Mouse (Mus musculus) limb, embryonic 13.5 days (tissue): ENCODE data around the gene Spire2. TPM values are rescaled to one million over a fixed set of nuclear protein-coding genes. Genes with fewer than 3 reads are reported as not detected.
"Not testable (repeated sequence)": the region's sequence is repeated elsewhere in the genome, so short reads cannot be mapped to it uniquely, and the experiment has no call there.

Experiments
- ATAC-seq: fragments of 200-750 bp; cut with Nextera tagmentation; 2 replicates; pipeline ENCODE4 v1.8.0; 2017; ENCODE audit warnings: low read depth, moderate number of reproducible peaks, moderate TSS enrichment; ENCODE audit not compliant: low FRiP score
- H3K27ac ChIP-seq: fragments of 300-500 bp; sonication (generic); 2 replicates; pipeline ENCODE4 v1.5.1; 2015; ENCODE audit warnings: inconsistent platforms, mild to moderate bottlenecking, moderate library complexity
- H3K27me3 ChIP-seq: fragments of 300-500 bp; sonication (generic); 2 replicates; pipeline ENCODE4 v1.6.1; 2015; ENCODE audit warnings: mild to moderate bottlenecking, inconsistent platforms
- H3K36me3 ChIP-seq: fragments of 300-500 bp; sonication (generic); 2 replicates; pipeline ENCODE4 v1.6.1; 2015; ENCODE audit warnings: inconsistent platforms, mild to moderate bottlenecking, moderate library complexity
- H3K4me1 ChIP-seq: fragments of 300-500 bp; sonication (generic); 2 replicates; pipeline ENCODE4 v1.6.1; 2015; ENCODE audit warnings: inconsistent platforms
- H3K4me2 ChIP-seq: fragments of 300-500 bp; sonication (generic); replicated peaks from 2 replicates; pipeline ENCODE4 v1.6.1; 2015; ENCODE audit warnings: inconsistent platforms, mild to moderate bottlenecking, moderate library complexity
- H3K4me3 ChIP-seq: fragments of 300-500 bp; sonication (generic); 2 replicates; pipeline ENCODE4 v1.5.1; 2015; ENCODE audit warnings: moderate library complexity, mild to moderate bottlenecking, inconsistent platforms
- H3K9ac ChIP-seq: fragments of 300-500 bp; sonication (generic); 2 replicates; pipeline ENCODE4 v1.6.1; 2015; ENCODE audit warnings: mild to moderate bottlenecking, inconsistent platforms
- H3K9me3 ChIP-seq: fragments of 300-500 bp; sonication (generic); 2 replicates; pipeline ENCODE4 v1.6.1; 2016; ENCODE audit warnings: inconsistent platforms
- WGBS: fragments of 180-500 bp; shearing (Covaris S2); methylation state at CpG from one replicate; pipeline ENCODE4 v1.1.7; 2015; 5-methylcytosine and 5-hydroxymethylcytosine counted together
- polyA plus RNA-seq: library from polyadenylated mRNA; unstranded; fragments of >200 nt; fragmentation: Nextera tagmentation; extraction: Ambion mirVana; gene quantifications from 2 replicates; pipeline ENCODE4 v1.2.1, GENCODE M21; 2015

Spire2 gene
- polyA plus RNA-seq, 1 experiment from 2014 or later, result 0.80 TPM

DNA sequence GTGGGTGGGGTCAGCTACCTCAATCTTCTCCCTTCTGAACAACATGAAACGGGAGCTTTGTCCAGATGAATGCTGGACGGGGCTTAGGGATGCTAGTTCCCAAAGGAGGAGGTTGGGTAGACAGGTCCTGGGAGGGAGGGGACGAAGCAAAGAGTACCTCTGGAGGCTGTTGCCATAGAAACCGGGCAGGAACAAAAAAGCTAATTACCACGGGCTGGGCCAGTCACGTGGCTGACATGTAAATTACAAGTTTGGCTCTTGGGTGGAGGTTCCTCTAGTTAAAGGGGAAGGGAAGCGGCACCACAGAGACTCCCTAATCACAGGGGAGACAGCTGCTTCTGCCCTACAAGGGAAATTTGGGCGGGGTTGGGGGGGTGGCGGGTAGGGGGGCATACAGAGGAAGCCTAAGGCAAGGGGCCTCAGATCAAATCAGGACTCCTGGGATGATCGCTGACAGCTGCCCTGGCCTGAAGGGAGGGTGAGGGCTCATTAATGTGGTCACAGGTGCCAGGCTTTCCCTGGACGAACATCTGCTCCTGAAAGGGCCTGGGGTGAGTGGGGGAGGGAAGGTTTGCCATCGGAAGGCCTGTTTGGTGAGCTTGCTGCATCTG is 80.2 kb downstream of the Spire2 start:
- Histone ChIP-seq H3K4me1 (peaks cover 21% of the 10 kb centered on the region), H3K27ac (no peak overlapping the region), H3K4me3 (no peak overlapping the region), H3K9ac (no peak overlapping the region), H3K36me3 (no peaks in the 10 kb centered on the region), H3K9me3 (no peaks in the 10 kb centered on the region), H3K27me3 (peaks cover 65% of the 10 kb centered on the region), H3K4me2 (peak overlapping the region; percentile 68)
- peak; percentile 37; the same call in 1 of the 2 replicates for ATAC-seq
- WGBS, result 3% methylated on average over 12 of the region's 12 CpGs

DNA sequence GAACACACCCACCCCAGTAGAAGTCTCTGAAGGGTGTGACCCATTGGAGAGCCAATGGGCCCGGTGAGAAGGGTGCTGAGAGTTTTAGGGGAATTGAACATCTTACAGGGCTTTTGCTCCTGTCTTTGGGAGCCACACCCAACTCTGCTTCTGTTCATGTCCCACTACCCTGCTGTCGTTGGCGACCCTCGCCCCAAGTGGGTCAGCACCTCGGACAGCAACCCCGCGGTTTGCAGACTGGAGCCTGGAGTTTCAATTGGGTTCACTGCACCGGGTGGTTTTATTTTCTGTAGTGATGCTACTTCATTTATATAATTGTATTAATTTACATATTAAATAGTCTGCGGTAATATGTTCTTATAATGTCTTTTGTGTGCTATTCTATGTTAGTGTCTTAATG is 81.7 kb downstream of the Spire2 start:
- ATAC-seq, result no peak
- Histone ChIP-seq H3K4me2 (no peak overlapping the region), H3K27me3 (peaks cover 50% of the 10 kb centered on the region), H3K36me3 (no peaks in the 10 kb centered on the region), H3K4me3 (no peak overlapping the region), H3K9ac (no peak overlapping the region), H3K27ac (no peak overlapping the region), H3K4me1 (peaks cover 21% of the 10 kb centered on the region), H3K9me3 (no peaks in the 10 kb centered on the region)
- WGBS, result 6% methylated on average over 9 of the region's 9 CpGs

DNA sequence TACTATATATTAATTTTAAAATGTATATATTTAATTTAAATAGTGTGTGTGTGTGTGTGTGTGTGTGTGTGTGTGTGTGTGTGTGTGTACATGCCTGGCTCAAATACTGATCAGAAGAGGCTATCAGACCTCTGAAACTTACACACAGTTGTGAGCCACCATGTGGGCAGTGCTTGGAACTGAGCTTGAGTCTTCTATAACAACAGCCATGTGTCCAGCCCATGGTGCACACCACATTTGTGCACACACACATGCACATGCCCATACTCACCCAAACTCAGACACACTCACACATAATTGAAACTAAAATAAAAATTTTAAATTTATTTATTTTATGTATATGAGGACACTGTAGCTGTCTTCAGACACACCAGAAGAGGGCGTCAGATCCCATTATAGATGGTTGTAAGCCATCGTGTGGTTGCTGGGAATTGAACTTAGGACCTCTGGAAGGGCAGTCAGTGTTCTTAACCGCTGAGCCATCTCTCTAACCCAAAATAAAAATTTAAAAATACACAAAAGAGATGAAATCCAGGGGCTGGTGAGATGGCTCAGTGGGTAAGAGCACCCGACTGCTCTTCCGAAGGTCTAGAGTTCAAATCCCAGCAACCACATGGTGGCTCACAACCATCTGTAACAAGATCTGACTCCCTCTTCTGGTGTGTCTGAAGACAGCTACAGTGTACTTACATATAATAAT is 82.6 kb downstream of the Spire2 start:
- ATAC-seq, H3K4me3 ChIP-seq, H3K27ac ChIP-seq, H3K9me3 ChIP-seq, H3K9ac ChIP-seq, H3K4me2 ChIP-seq, H3K36me3 ChIP-seq: not testable (repeated sequence)
- Histone ChIP-seq H3K4me1 (peaks cover 21% of the 10 kb centered on the region), H3K27me3 (peaks cover 41% of the 10 kb centered on the region)
- 77% methylated on average over 5 of the region's 5 CpGs for WGBS

DNA sequence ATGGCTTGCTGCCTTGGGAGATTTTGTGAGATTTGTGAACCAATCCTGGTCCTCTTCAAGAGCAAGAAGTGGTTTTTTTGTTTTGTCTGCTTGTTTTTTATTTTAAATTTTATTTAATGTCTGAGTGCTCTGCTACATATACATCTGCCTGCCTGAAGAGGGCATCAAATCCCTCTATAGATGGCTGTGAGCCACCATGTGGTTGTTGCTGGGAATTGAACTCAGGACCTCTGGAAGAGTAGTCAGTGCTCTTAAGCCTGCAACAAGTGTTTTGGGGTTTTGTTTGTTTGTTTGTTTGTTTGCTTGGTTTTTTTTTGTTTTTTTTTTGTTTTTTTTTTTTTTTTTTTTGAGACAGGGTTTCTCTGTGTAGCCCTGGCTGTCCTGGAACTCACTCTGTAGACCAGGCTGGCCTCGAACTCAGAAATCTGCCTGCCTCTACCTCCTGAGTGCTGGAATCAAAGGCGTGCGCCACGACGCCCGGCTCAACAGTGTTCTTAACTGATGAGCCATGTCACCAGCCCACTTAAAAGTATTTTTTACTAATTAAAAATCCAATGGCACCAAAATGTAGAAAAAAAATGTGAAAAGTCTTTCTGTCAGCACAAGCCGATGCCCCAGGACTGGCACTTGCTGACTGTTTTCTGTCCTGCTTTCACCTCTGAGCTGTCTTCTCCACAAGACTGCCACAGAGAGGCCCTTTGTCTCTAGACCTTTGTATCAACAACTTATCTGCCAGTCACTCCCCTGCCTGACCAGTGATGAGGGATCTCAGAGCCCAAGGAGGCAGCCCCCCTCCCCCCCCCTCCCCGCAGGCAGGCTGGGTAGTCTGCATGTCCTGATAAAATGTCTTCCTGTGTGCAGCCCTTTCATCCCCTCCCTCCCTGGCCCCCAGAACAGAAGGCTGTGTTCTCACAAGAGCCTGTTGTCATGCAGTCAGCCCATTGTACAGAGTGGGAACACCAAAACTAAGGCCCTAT is 83.7 kb downstream of the Spire2 start:
- no peak overlapping the region for H3K4me2 ChIP-seq
- peaks cover 30% of the 10 kb centered on the region for H3K27me3 ChIP-seq
- no peak for ATAC-seq
- H3K9ac ChIP-seq, result no peak overlapping the region
- no peak overlapping the region for H3K27ac ChIP-seq
- peaks cover 13% of the 10 kb centered on the region for H3K4me1 ChIP-seq
- H3K9me3 ChIP-seq, result no peaks in the 10 kb centered on the region
- WGBS, result 87% methylated on average over 8 of the region's 8 CpGs
- H3K36me3 ChIP-seq, result no peaks in the 10 kb centered on the region
- H3K4me3 ChIP-seq, result no peak overlapping the region

DNA sequence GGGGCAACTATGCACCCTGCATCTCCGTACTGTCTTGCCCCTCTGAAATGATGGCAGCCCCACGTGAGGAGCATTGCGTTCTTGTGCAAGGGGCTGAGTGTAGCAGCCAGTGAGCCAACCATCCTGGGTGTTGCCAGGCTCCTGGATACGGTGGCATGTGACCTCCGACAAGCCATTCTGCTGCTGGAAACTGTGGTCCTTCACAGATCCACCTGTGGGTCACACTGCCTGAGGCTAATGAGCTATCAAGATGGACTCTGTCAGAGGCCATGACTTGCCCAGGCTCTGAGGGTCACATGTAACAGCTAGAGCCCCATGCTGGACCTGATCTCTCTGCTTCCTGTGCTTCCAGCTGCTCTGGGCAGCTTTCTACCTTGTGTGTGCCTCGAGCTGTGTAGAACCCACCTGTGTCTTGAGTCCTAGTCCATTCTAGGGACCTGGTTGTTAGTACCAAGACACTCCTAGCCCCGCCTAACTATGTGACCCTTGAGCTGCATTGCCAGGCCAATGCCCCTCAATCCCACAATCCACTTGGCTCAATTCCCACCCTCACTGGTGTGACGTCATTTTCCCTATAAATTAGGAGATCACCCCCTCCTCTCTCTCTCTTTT is 84.5 kb downstream of the Spire2 start:
- Histone ChIP-seq H3K27me3 (peaks cover 22% of the 10 kb centered on the region), H3K36me3 (no peaks in the 10 kb centered on the region), H3K4me2 (no peak overlapping the region), H3K9ac (no peak overlapping the region), H3K4me3 (no peak overlapping the region), H3K9me3 (no peaks in the 10 kb centered on the region), H3K4me1 (peaks cover 6% of the 10 kb centered on the region), H3K27ac (no peak overlapping the region)
- 78% methylated on average over 8 of the region's 8 CpGs for WGBS
- ATAC-seq, result no peak

Other genes with a start within 250 kb of the Spire2 start
- 1,375 and 1,469 TPM in 2 replicates for gene Rpl13, start 230.4 kb upstream of the Spire2 start, polyA plus RNA-seq
- 0.64 and 0.72 TPM in 2 replicates for gene Cpne7, start 215.3 kb upstream of the Spire2 start, polyA plus RNA-seq
- gene Sult5a1, start 174.4 kb upstream of the Spire2 start, polyA plus RNA-seq, result 26.1 and 30.6 TPM in 2 replicates
- 2.4 and 2.5 TPM in 2 replicates for gene Dpep1, start 146.5 kb upstream of the Spire2 start, polyA plus RNA-seq
- gene Chmp1a, start 120.0 kb upstream of the Spire2 start, polyA plus RNA-seq, result 151 and 155 TPM in 2 replicates
- gene Spata33, start 119.9 kb upstream of the Spire2 start, polyA plus RNA-seq, result 4.9 and 7.0 TPM in 2 replicates
- 37.9 and 39.9 TPM in 2 replicates for gene Cdk10, start 107.9 kb upstream of the Spire2 start, polyA plus RNA-seq
- gene Spata2l, start 96.5 kb upstream of the Spire2 start, polyA plus RNA-seq, result 3.1 and 3.7 TPM in 2 replicates
- gene Zfp276, start 78.5 kb upstream of the Spire2 start, polyA plus RNA-seq, result 28.4 and 29.1 TPM in 2 replicates
- gene Vps9d1, start 78.4 kb upstream of the Spire2 start, polyA plus RNA-seq, result 32.3 and 32.7 TPM in 2 replicates
- 26.4 and 27.2 TPM in 2 replicates for gene Fanca, start 14.1 kb upstream of the Spire2 start, polyA plus RNA-seq
- 155 and 156 TPM in 2 replicates for gene Tcf25, start 41.0 kb downstream of the Spire2 start, polyA plus RNA-seq
- 0.05 TPM in 1 of 2 replicates, not detected in the other for gene Mc1r, start 74.4 kb downstream of the Spire2 start, polyA plus RNA-seq
- gene Tubb3, start 78.7 kb downstream of the Spire2 start, polyA plus RNA-seq, result 6.9 and 9.4 TPM in 2 replicates
- gene Def8, start 90.8 kb downstream of the Spire2 start, polyA plus RNA-seq, result 38.3 and 41.7 TPM in 2 replicates
- 58.6 and 66.3 TPM in 2 replicates for gene Afg3l1, start 145.2 kb downstream of the Spire2 start, polyA plus RNA-seq
- 12.8 and 13.4 TPM in 2 replicates for gene Dbndd1, start 182.8 kb downstream of the Spire2 start, polyA plus RNA-seq
- gene Gas8, start 186.1 kb downstream of the Spire2 start, polyA plus RNA-seq, result 35.7 and 37.7 TPM in 2 replicates